Mouse (Mus musculus) lung, adult 2 months (tissue): ENCODE measurements around the gene Gm49383.

Source experiments
- CTCF ChIP-seq: fragments of 200-500 bp; IDR thresholded peaks from 2 replicates; pipeline ENCODE4 v1.5.1; 2011; ENCODE audit warnings: mild to moderate bottlenecking, low read length, control low read depth; ENCODE audit not compliant: insufficient read depth
- POLR2A ChIP-seq: fragments of 200-500 bp; IDR thresholded peaks from 2 replicates; pipeline ENCODE4 v1.6.1; 2011; ENCODE audit warnings: low read depth, mild to moderate bottlenecking, control low read depth, low read length, borderline replicate concordance; ENCODE audit errors: extremely low read depth

- TF ChIP-seq CTCF: no peak
- no peak for TF ChIP-seq POLR2A
Observed at GRCm38 (mm10) chr12:69227776-69228466, 31.0 kb upstream of the Gm49383 start, which contains the start of gene Pole2.
